Mouse (Mus musculus) c-Kit-positive CD71-negative TER-119-negative erythroid progenitor cells, embryonic 14.5 days (primary cell): ENCODE results near the gene H2afv.
"Not testable (repeated sequence)": the region's sequence is repeated elsewhere in the genome, so short reads cannot be mapped to it uniquely, and the experiment has no call there.

Experiments used
- DNase-seq: peaks from one replicate; pipeline ENCODE4 v3.0.0-alpha.2; 2013; ENCODE audit warnings: low read depth

The H2afv gene

DNA sequence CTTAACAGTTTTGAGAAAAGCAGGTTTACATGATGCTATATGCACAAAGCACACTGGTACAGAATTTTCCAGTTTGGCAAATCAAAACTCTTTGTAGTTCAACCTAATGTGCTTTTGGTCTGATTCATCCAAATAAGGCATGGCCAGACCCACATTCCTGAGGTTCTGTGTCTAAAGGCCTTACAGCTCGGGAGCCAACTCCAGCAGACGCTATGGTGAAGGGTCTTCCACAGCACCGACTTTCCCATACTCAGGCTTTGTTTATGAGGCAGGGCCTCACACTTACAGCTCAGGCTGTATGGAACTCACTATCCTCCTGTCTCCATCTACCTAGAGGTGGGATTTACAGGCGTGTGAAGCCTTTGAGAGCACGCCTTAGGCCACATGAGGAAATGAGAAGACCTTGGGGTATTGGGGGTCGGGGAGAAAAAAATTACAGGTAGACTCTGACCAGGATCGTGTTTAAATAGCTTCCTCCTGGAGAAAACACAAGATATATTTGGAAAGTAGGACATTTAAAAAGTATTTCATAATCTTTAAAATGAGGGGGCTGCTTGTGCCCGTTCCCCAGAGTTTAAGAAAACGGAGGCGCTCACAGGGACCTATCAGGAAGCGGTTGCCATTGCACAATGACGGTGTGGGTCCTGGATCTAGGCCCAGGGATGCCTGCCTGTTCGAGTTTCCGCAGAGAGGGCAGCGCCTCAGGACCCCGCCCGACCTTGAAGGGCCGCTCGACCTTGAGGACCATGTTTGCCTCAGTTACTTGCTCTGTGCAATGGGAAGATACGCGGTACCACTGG is 29.3 kb downstream of the H2afv start, which contains the start of gene Ppia:
TSS of gene Ppia (plus strand) at position 693 of the 800 bp plus-strand sequence.
- DNase-seq: peak; percentile 44

DNA sequence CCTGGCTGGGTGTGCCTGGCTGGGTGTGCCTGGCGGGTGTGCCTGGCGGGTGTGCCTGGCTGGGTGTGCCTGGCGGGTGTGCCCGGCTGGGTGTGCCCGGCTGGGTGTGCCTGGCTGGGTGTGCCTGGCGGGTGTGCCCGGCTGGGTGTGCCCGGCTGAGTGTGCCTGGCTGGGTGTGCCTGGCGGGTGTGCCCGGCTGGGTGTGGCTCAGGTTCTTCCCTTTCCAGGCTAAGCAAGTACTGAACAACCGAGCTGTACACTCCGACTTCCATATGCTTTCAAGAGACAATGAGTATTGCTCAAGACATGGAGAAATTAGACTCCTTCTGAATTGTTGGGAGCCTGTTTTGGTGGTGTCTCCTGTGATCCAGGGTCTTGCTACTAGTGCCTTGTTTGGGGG is 31.0 kb downstream of the H2afv start:
- DNase-seq: no peak

DNA sequence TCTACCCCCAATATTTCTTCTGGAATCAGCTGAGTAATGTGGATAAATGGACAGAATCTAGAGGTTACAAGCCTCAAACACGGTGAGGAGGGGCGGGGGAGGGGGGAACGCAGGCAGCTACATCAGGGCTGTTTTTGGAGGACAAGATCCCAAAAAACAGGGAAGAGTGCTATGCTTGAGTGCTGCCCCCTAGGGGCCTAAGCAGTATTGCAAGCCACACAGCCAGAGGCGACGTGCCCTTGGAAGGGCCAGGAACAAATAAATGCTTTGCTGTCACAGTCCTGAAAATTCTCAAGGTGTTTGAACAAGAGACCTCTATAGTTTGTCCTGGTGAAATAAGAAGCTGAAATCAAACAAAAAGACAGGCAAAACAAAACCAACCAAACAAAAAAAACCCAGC is 32.6 kb downstream of the H2afv start:
- no peak for DNase-seq

DNA sequence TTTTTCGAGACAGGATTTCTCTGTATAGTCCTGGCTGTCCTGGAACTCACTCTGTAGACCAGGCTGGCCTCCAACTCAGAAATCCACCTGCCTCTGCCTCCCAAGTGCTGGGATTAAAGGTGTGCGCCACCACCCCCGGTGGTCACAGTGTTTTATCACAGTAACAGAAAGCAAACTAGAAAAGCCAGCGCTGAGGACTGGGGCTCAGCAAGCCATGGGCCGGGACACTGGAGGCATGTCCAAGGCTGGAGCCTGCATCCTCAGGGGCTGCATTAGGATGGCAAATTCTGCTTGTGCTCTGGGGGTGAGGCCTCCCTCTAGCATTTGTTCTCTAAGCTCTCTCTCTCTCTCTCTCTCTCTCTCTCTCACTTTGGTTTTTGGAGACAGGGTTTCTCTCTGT is 33.5 kb downstream of the H2afv start:
- DNase-seq: not testable (repeated sequence)

DNA sequence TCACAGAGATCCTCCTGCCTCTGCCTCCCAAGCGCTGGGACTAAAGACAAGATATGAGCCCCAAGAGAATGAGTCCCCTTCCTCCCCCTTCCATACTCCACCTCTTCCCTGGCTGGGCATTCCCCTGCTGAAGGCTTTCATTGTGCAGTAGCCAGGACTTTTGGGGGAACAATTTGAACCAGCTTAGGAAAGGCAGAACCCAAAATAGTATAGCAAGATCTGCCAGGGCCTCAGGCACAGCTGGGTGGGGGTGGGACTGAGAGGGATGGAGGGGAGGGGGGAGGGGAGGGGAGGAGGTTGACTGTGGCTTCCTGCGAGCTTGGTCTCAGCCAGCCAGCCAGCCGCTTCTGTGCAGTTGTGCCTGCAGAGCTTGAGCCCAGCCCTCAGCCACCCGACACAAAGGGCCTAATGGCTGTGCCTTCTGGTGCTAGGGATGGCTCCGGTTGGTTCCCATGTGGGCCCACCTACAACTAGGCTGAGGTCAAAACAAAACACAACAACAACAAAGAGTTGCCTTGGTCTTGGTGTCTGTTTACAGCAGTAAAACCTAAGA is 34.1 kb downstream of the H2afv start:
- no peak for DNase-seq

DNA sequence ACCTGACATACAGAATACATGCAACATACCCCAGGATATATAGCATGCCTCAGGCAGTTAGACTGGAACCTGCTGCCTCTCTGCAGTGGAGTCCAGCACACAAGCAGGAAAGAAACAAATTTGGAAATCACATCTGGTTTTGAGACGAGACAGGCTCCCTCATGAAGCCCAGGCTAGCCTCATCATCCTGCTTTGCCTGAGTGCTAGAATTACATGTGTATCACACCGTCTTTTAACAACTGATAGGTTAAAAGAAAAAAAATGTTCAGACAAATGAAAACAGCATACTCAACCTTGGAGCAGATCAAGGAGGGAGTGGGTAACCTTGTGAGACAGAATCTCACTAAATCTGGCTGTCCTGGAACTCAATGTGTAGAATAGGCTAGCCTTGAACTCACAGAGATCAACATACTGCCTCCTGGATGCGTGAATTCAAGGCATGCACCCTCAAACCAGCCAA is 37.1 kb downstream of the H2afv start:
- no peak for DNase-seq

DNA sequence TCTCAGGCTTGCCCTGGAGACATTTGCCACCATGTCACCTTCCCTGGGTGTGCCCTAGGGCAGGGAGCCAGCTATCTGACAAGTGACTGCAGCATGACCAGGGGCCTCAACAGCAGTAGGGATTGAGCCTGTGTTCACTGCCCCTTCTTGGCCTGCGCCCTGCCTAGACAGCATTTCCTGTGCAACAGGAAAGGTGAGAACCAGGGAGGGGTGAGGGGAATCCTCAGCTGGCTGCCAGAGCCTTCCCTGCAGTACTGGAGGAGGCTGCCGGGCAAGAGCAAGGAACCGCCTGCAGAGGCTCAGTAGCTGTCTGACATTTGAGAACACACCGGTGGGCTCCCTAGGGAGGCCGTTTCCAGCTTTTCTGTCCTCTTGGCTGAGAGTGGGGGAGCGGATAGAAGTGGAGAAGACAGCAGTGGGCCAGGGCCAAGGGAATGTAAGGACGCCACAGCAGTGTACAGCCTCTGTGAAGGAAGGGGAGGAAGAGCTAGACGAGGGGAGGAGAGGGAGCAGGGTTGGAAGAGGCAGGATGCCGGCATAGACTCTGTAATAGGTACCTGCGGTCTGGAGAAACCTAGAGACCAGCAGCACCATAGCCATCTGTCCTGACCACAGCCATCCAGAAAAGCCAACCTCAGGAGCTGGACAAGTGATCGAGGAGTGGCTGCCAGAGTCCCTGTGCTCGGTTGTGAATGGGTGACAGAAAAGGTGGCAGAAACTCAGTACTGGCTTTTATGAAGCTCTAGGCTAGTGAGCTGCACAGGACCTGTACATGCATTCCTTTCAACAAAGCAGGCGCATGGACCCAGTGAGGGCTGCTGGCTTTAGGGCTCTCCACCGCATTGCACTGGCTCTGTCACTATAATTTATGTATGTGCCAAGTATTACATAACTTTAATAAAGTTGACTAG is 37.7 kb downstream of the H2afv start:
- DNase-seq: no peak

DNA sequence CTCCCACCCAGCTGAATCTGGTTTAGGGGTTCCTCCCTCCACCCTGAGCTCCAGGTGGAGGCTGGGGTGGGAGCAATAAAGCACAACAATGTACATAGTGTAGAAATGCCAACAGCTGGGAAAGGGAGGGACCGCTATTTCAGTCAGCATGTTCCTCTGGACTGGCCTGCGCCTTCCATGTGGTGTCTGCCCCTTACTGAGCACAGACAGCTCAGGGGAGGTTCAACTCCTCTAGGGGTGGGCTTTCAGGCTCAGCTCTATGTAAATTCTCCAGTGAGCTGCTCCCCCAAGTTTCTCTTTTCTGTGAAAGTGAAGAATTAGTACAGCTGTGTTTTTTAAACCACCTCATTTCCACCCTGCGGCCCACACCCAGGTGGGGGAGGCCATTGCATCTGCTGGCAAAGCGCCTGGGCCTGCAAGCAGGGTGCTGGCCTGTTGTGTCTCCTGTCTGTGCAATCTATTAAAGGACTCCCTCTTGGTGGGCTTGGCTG is 38.6 kb downstream of the H2afv start:
- DNase-seq: no peak

DNA sequence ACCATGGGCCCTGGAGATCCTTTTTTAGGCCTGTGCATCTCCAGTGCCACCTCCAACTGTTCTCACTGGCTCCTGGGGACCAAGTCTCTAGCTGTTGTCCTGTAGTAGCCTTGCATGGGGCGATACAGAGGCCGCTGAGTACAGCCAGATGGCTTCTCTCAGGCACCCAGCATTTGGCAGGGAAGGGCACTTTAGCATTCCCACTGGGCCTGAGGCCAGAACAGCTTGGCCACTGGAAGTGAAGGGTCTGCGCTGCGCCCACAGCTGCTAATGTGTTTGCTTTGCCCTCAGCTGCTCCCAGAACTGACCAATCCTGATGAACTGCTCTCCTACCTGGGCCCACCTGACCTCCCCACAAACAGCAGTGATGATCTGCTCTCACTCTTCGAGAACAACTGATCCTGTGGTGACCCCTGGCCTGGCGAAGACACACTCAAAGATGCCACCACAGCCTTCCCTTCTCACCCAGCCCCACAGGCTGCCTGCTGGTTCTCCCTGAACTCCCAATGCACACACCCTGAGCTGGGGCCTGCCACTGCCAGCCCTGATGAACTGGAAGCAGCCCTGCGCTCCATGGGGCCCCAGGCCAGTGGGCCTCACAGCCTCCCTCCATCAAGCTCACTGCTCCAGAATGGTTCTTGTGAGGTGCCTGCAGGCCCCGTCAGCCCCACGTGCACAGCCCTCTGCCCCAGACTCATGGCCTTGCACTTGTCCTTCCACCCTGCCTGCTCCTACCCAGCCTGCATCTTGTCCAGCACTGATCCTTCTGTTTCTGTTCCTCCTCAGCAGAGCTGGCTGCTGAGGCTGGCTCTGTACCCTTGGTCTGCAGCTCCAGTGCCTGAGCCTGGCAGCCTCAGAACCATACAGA is 39.3 kb downstream of the H2afv start:
- DNase-seq: no peak

DNA sequence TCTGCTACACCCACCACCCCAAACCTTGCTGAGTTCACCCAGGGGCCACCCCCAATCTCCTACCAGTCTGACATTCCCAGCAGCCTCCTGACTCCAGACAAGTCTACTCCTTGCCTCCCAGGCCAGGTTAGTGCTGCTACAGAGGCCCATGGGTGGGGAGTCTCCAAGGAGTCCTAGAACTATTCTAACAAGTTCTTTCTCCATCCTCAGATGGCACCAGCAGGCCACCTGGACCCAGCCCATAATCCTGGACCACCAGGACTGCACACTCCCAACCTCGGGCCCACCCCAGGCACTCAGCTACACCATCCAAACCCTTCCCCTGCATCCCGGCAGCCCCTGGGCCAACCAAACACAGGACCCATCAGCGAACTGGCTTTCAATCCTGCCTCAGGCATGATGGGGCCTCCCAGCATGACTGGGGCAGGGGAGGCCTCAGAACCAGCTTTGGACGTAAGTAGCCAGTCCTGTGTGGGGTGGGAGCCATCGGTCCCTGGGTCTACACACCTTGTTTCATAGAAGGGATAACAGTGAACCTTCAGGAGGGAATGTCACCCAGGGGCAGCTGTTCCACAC is 40.3 kb downstream of the H2afv start:
- DNase-seq: no peak

DNA sequence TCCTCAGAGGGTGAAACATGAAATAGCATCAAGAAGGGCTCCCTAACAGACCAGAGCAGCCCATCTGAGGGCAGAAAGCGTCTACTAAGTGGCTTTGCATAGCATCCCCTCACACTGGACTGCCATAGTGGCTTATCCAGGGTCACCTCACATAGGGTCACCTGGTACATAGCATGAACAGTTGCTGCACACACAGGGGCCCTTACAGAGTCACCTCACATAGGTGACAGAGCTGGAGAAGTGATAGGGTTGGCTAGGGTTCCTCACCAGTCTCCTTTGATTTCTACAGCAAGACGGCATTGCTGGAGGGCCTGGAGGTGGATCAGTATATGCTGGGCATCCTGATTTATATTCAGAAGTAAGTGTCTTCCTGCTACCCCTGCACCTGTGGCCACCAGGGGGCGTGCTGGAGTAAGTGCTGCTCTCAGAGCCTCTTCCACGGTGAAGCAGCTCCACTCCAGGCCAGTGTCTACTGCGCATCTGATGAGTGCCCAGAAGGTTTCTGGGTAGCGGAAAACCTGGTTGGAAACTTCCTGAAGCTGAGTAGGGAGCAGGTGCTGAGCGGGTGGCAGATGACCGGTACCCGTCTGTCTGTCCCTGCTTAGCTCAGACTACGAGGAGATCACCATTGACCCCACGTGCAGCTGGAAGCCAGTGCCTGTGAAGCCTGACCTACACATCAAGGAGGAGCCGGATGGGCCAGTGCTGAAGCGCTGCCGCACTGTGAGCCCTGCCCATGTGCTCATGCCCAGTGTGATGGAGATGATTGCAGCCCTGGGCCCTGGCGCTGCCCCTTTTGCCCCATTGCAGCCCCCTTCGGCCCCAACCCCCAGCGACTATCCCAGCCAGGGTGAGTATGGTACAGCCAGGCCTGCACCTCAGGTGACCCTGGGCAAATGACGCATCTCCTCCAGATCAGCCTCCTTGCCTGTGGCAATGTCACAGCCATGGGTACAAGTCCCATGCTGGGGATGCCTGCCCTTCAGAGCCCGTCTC is 41.4 kb downstream of the H2afv start:
- peak; percentile 53 for DNase-seq

DNA sequence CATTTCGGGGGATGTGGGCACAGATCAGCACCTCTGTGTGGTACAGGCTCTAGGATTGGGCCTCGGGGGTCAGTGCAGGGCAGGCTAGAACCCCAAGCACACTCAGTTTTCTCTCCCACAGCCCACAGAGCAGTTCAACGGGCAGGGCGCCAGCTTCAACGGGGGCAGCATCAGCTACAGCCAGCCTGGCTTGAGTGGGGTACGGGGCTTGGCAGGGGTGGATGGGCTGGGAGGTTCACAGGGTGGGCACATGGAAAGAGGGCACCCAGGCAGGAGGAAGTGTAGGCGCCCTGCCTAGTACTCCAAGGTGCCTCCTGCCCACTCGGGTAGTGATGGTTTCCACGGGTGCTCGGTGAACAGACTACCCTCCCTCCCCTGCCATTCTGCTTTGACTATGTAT is 46.1 kb downstream of the H2afv start:
- no peak for DNase-seq

DNA sequence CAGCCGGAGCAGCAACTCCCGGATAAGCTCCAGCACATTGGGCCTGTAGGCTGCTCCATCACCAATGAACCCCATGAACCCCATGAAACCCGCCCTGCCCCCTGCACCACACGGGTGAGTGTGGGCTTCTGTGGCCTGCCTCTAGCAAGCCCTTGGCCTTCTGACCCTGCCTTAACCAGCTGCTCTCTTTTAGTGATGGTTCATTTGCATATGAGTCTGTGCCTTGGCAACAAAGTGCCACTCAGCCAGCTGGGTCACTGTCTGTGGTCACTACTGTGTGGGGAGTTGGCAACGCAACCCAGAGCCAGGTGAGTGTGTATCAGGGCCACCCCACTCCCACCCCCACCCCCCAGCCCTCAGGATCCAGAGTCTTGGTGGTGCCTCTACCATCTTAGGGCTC is 48.7 kb downstream of the H2afv start:
- DNase-seq: no peak

DNA sequence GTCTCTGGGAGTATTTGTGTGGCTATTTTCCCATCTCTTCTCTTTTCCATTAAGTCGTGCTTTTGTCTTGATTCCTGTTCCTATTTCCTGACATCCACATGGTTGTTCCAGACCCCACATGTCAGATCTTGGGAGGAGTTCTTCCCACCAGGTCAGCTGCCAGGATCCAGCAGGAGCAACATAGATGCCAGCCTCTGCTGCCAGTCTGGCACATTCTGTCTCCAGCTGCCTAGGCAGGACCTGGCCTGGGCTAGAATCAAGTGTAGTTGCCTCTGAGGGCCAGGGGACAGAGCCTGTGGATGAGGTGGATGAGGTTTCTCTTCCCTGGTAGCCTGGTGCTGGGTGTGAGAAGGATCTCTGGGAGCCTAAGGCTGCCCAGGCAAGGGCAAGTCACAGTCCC is 50.4 kb downstream of the H2afv start:
- no peak for DNase-seq

DNA sequence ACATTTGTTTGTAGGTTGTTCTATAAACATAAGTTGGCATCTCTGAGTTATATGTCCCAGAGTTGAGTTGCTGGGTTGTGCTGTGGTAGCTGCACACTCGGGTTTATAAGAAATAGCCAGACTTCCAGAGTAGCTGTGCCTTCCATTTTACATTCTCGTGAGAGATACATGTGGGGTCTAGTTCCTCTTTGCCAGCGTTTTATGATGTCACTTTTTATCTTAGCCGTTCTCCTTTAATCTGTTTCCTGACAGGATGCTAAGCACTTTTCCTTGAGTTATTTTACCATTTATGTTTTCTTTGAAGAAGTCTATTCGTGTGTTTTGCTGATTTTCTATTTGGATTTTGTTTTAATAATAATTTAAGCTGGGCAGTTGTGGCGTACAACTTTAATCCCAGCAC is 51.4 kb downstream of the H2afv start:
- no peak for DNase-seq

DNA sequence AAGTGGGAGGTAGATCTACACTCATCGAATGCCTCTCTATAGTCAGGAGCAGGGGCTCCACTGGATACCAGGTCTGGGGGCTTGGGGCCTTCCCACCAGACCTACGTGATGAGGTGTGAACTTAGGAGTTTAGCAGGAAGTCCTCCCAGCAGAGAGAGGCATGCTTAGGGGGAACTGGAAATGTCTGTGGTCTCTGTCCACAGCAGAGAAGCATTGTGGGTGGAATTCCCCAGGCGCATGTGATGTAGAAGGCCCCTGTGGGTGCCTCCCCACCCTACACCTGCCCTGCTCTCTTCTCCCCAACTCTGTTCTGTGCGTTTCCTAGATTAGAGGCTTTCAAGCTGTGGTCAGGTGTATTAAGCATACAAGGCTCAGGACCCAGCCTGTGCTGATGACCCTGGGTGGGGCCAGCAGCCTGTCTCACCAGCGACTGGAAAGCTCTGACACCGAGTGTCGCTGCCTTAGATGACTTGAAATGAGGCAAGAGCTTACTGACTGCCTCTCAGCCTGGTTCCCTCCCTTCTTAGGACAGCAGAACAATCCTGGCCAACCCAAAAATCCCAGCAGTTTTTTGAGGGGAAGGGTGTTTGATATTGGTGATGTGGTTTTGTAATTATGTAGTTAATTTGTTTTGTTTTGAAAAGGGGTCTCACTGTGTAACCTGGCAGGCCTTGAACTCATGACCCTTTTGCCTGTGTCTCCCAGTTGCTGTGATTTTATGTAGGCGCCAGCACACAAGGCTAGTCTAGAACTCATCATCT is 52.5 kb downstream of the H2afv start:
- DNase-seq: no peak

DNA sequence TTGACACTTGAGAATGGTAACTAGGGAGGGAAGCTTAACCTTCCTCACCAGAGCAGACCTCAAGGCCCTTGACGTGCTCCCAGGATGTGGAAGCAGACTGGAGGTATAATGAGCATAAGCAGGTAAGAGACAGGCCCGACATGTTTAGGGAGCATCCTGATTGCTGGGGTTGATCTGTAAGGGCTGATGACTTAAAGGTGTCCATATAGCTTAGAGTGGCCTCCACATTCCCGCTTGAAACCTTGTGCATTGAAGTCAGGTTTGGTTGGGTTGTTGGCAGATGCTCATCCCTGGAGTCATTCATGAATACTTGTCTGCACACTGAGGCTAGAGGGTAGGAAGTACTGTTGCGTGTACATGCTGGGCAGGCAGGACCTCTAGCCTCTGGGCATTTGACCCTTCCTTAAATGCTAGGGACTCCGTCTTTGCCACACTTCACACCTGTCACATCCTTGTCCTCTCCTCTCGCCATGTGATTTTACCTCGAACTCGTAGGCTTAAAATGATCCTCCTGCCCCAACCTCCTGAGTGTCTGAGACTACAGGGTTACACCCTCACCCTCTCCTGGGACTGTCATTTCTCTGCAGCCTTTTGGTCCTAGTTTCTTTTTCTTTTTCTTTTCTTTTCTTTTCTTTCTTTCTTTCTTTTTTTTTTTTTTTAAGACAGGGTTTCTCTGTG is 53.7 kb downstream of the H2afv start:
- DNase-seq: no peak

DNA sequence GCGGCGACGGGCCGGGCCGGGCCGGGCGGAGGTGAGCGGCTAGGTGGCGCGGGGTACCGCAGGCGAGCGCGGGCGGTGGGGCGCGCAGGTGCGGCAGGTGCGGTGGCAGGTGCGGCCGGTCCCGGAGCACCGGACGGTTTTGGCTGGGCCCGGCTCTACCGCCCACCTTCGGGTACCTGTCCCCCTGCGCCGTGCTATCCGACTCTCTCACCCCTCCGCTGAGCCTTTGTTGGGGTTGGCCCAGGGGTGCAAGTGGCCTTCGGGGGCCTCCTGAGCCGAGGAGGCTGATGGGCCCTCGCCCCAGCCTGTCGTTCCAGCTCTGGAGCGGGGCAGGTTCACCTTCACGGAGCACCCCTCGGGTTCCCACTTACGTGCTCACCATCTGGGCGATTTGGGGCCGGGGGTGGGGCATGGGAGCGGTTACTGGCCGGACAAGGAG is 54.7 kb downstream of the H2afv start:
- DNase-seq: no peak
